Comparison of ENCODE assay signal across 12 mouse cellular contexts in genomic region chr10:39958266-39958665, GRCm38 (mm10). TPM values are rescaled to one million over a fixed set of nuclear protein-coding genes. Genes with fewer than 3 reads are reported as not detected.
DNase-seq lines count a peak whose midpoint lies in the region; ATAC-seq and TF ChIP-seq lines count a peak whose summit lies in the region.
"Had no signal": no experiment of that assay in that cellular context is flagged by ENCODE, and none has a peak within 500 bp of the region (broad histone marks: within the 10 kb centered on the region; RNA-seq: fewer than 3 reads in every experiment).

No protein-coding gene starts in this region.

- WGBS in embryonic facial prominence, embryonic 11.5 days: 73% methylated on average over 4 of the region's 4 CpGs
- WGBS in embryonic facial prominence, embryonic 10.5 days: 76% methylated on average over 4 of the region's 4 CpGs

- no peaks in the 10 kb centered on the region for H3K4me1 ChIP-seq in embryonic facial prominence, embryonic 11.5 days (ENCODE audit: control insufficient read depth, insufficient read depth, low read length)
- peaks cover 12% of the 10 kb centered on the region for H3K4me1 ChIP-seq in embryonic facial prominence, embryonic 10.5 days
- H3K4me1 ChIP-seq in cortical plate, adult 2 months (ENCODE audit: control insufficient read depth, insufficient read depth, low read length): no peaks in the 10 kb centered on the region
- H3K4me1 ChIP-seq: embryonic facial prominence, embryonic 13.5 days had no signal

- TF ChIP-seq POLR2A in cortical plate, adult 2 months (IDR thresholded peaks at IDR 0.05; ENCODE audit: extremely low read depth, insufficient read depth, low read length): no peak

- no peak overlapping the region for H3K4me2 ChIP-seq in embryonic facial prominence, embryonic 11.5 days (ENCODE audit: low read depth, low read length)
- H3K4me2 ChIP-seq: embryonic facial prominence, embryonic 13.5 days had no signal

- ATAC-seq in embryonic facial prominence, embryonic 11.5 days (replicated peaks; ENCODE audit: insufficient number of reproducible peaks, low FRiP score, low TSS enrichment, low read depth): no peak

- peak; percentile 20; the same call in 1 of the 2 replicates for TF ChIP-seq CTCF in cortical plate, adult 2 months (IDR thresholded peaks at IDR 0.05; ENCODE audit: extremely low read depth, insufficient read depth, low read length)

- no peaks in the 10 kb centered on the region for H3K27me3 ChIP-seq in embryonic facial prominence, embryonic 11.5 days (ENCODE audit: control insufficient read depth, insufficient read depth, low read length)
- peaks cover 16% of the 10 kb centered on the region; the same call in 1 of the 2 replicates for H3K27me3 ChIP-seq in embryonic facial prominence, embryonic 10.5 days (replicated peaks; ENCODE audit: low read depth, poor library complexity, severe bottlenecking)

- H3K36me3 ChIP-seq in embryonic facial prominence, embryonic 11.5 days (replicated peaks; ENCODE audit: control insufficient read depth, insufficient read depth, low read depth, low read length): no peaks in the 10 kb centered on the region
- H3K36me3 ChIP-seq in embryonic facial prominence, embryonic 10.5 days (replicated peaks): no peaks in the 10 kb centered on the region
- H3K36me3 ChIP-seq: embryonic facial prominence, embryonic 13.5 days had no signal

- no peak overlapping the region for H3K27ac ChIP-seq in embryonic facial prominence, embryonic 11.5 days (replicated peaks; ENCODE audit: low read depth, low read length)
- H3K27ac ChIP-seq in embryonic facial prominence, embryonic 10.5 days (replicated peaks): no peak overlapping the region
- H3K27ac ChIP-seq in cortical plate, adult 2 months (ENCODE audit: insufficient read depth, low read length): no peak overlapping the region
- H3K27ac ChIP-seq: embryonic facial prominence, embryonic 13.5 days had no signal

- no peak overlapping the region for H3K9ac ChIP-seq in embryonic facial prominence, embryonic 11.5 days (replicated peaks; ENCODE audit: low read length)
- H3K9ac ChIP-seq: embryonic facial prominence, embryonic 13.5 days had no signal

- DNase-seq in embryonic facial prominence, embryonic 11.5 days (ENCODE audit: low spot score): peak; percentile 44
- DNase-seq in embryonic facial prominence, embryonic 10.5 days (ENCODE audit: low spot score): no peak
- DNase-seq in kidney, postnatal 14 days: peak; percentile 27
- DNase-seq in kidney, postnatal 4 days: no peak
- DNase-seq in 3T3-L1 (ENCODE audit: low read depth, low spot score): peak; percentile 62
- DNase-seq in natural killer cell, adult 2 months (ENCODE audit: low spot score in 2 of 2): no peak
- no peak for DNase-seq in urinary bladder, postnatal 36 days (ENCODE audit: low spot score in 2 of 2)
- DNase-seq: adrenal gland, postnatal 25 days had no signal

- no peaks in the 10 kb centered on the region for H3K9me3 ChIP-seq in embryonic facial prominence, embryonic 11.5 days (replicated peaks; ENCODE audit: control insufficient read depth, low read length)
- H3K9me3 ChIP-seq in embryonic facial prominence, embryonic 10.5 days: no peaks in the 10 kb centered on the region
- H3K9me3 ChIP-seq: embryonic facial prominence, embryonic 13.5 days had no signal

- H3K4me3 ChIP-seq in embryonic facial prominence, embryonic 11.5 days (ENCODE audit: low read depth, low read length): no peak overlapping the region
- no peak overlapping the region for H3K4me3 ChIP-seq in embryonic facial prominence, embryonic 10.5 days
- no peak overlapping the region for H3K4me3 ChIP-seq in cortical plate, adult 2 months (ENCODE audit: insufficient read depth, low read length)
- H3K4me3 ChIP-seq: embryonic facial prominence, embryonic 13.5 days had no signal

RNA-seq across cellular contexts. Expression of gene Mfsd4b3, which starts 1.7 kb away (rescaled TPM):
- polyA plus RNA-seq in embryonic facial prominence, embryonic 11.5 days (2014; fragmentation: Nextera tagmentation; extraction: Ambion mirVana): 0.11 and 0.34 TPM in 2 replicates
- not detected in 2 replicates for polyA plus RNA-seq in embryonic facial prominence, embryonic 10.5 days (2016; fragmentation: Nextera tagmentation; extraction: Ambion mirVana)
- polyA plus RNA-seq in cortical plate, adult 2 months (2012; rRNA removed): not detected in 2 replicates

RNA-seq across cellular contexts. Expression of gene Mfsd4b5, which starts 28.2 kb away (rescaled TPM):
- polyA plus RNA-seq in embryonic facial prominence, embryonic 11.5 days (2014; fragmentation: Nextera tagmentation; extraction: Ambion mirVana): not detected in 2 replicates
- not detected in 2 replicates for polyA plus RNA-seq in embryonic facial prominence, embryonic 10.5 days (2016; fragmentation: Nextera tagmentation; extraction: Ambion mirVana)
- polyA plus RNA-seq in cortical plate, adult 2 months (2012; rRNA removed): 0.04 TPM in 2 replicates

RNA-seq across cellular contexts. Expression of gene Mfsd4b2, which starts 31.5 kb away (rescaled TPM):
- not detected in 2 replicates for polyA plus RNA-seq in embryonic facial prominence, embryonic 11.5 days (2014; fragmentation: Nextera tagmentation; extraction: Ambion mirVana)
- not detected in 2 replicates for polyA plus RNA-seq in embryonic facial prominence, embryonic 10.5 days (2016; fragmentation: Nextera tagmentation; extraction: Ambion mirVana)
- polyA plus RNA-seq in cortical plate, adult 2 months (2012; rRNA removed): not detected in 2 replicates
- polyA plus RNA-seq: embryonic facial prominence, embryonic 13.5 days; neural tube, embryonic 14.5 days; spleen, adult 2 months had no signal

RNA-seq across cellular contexts. Expression of gene Mfsd4b4, which starts 59.2 kb away (rescaled TPM):
- 4.4 TPM in 2 replicates for polyA plus RNA-seq in embryonic facial prominence, embryonic 11.5 days (2014; fragmentation: Nextera tagmentation; extraction: Ambion mirVana)
- polyA plus RNA-seq in embryonic facial prominence, embryonic 10.5 days (2016; fragmentation: Nextera tagmentation; extraction: Ambion mirVana): 4.1 and 5.6 TPM in 2 replicates
- 10.5 and 12.7 TPM in 2 replicates for polyA plus RNA-seq in cortical plate, adult 2 months (2012; rRNA removed)

Comparison
In these comparisons a context has a peak if more than half of its experiments do, and no peak if none do; other contexts are left out.
1. DNase-seq: peak in embryonic facial prominence, embryonic 11.5 days (single experiment), kidney, postnatal 14 days (single experiment) and 3T3-L1 (single experiment); none in embryonic facial prominence, embryonic 10.5 days (single experiment), kidney, postnatal 4 days (0 of 2), natural killer cell, adult 2 months (0 of 2) and urinary bladder, postnatal 36 days (0 of 2).